Mouse (Mus musculus): ENCODE measurements at regions not wholly inside any gene's neighbourhood (a gene's known extent, or its start where the extent isn't known, plus 50 kb on each side); places are given as distances from the start of the nearest gene placed in this dataset.

DNA sequence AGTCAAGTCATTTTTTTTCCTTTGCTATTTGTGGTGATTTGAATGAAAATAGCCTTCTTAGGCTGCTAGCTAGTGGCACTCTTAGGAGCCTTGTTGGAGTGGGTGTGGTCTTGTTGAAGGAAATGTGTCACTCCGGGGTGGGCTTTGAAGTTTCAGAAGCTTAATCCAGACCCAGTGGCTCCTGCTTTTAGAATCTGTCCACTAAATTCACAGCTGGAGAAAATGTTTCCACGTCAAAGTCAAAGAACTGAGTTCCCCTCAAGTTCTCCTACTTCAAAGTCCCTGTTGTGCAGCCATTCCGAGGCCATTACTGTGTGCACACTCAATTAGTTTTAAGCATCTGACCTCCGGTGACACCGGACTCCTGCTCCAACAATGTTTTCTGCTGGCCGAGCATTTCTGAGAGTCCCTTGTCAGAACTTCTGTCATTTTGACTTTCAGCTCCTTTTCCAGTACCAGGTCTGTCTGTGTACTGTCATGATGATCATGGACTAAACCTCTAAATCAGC is 61.2 kb upstream of the Krtap11-1 start:
- peak; percentile 35; the same call in 1 of the 2 replicates for ATAC-seq (ENCODE audit: low FRiP score, low TSS enrichment)
- Histone ChIP-seq H3K4me3 (ENCODE audit: low read length) (no peak overlapping the region), H3K4me1 (ENCODE audit: insufficient read depth, low read length) (no peaks in the 10 kb centered on the region), H3K9ac (replicated peaks; ENCODE audit: low read length) (no peak overlapping the region), H3K4me2 (replicated peaks; ENCODE audit: low read depth, low read length) (no peak overlapping the region), H3K27ac (ENCODE audit: low read length) (no peak overlapping the region), H3K27me3 (ENCODE audit: insufficient read depth, low read length) (no peaks in the 10 kb centered on the region), H3K9me3 (ENCODE audit: low read length) (no peaks in the 10 kb centered on the region), H3K36me3 (ENCODE audit: insufficient read depth, low read length) (no peaks in the 10 kb centered on the region)
- 27% methylated on average over 6 of the region's 6 CpGs for WGBS

GRCm38 (mm10) chr16:89631396-89632113 is 60.6 kb upstream of the Krtap11-1 start:
- Histone ChIP-seq H3K4me1 (ENCODE audit: insufficient read depth, low read length) (no peaks in the 10 kb centered on the region), H3K4me3 (ENCODE audit: low read length) (no peak overlapping the region), H3K9me3 (ENCODE audit: low read length) (no peaks in the 10 kb centered on the region), H3K4me2 (replicated peaks; ENCODE audit: low read depth, low read length) (no peak overlapping the region), H3K27me3 (ENCODE audit: insufficient read depth, low read length) (no peaks in the 10 kb centered on the region), H3K36me3 (ENCODE audit: insufficient read depth, low read length) (no peaks in the 10 kb centered on the region), H3K9ac (replicated peaks; ENCODE audit: low read length) (no peak overlapping the region), H3K27ac (ENCODE audit: low read length) (no peak overlapping the region)
- WGBS = 93% methylated on average over 9 of the region's 9 CpGs
- no peak for ATAC-seq (ENCODE audit: low FRiP score, low TSS enrichment)

GRCm38 (mm10) chr16:89625710-89626109 is 54.7 kb upstream of the Krtap11-1 start:
- H3K9me3 ChIP-seq (ENCODE audit: low read length) = no peaks in the 10 kb centered on the region
- H3K4me3 ChIP-seq (ENCODE audit: low read length) = no peak overlapping the region
- H3K4me1 ChIP-seq (ENCODE audit: insufficient read depth, low read length) = no peaks in the 10 kb centered on the region
- H3K9ac ChIP-seq (replicated peaks; ENCODE audit: low read length) = no peak overlapping the region
- no peaks in the 10 kb centered on the region for H3K36me3 ChIP-seq (ENCODE audit: insufficient read depth, low read length)
- WGBS = 89% methylated on average over 12 of the region's 12 CpGs
- H3K27ac ChIP-seq (ENCODE audit: low read length) = no peak overlapping the region
- no peak for ATAC-seq (ENCODE audit: low FRiP score, low TSS enrichment)
- H3K4me2 ChIP-seq (replicated peaks; ENCODE audit: low read depth, low read length) = no peak overlapping the region
- no peaks in the 10 kb centered on the region for H3K27me3 ChIP-seq (ENCODE audit: insufficient read depth, low read length)

GRCm38 (mm10) chr16:89625253-89625652 is 54.3 kb upstream of the Krtap11-1 start:
- no peak overlapping the region for H3K9ac ChIP-seq (replicated peaks; ENCODE audit: low read length)
- 90% methylated on average over 12 of the region's 12 CpGs for WGBS
- H3K36me3 ChIP-seq (ENCODE audit: insufficient read depth, low read length) = no peaks in the 10 kb centered on the region
- ATAC-seq (ENCODE audit: low FRiP score, low TSS enrichment) = no peak
- no peak overlapping the region for H3K4me3 ChIP-seq (ENCODE audit: low read length)
- no peak overlapping the region for H3K4me2 ChIP-seq (replicated peaks; ENCODE audit: low read depth, low read length)
- H3K9me3 ChIP-seq (ENCODE audit: low read length) = no peaks in the 10 kb centered on the region
- H3K27ac ChIP-seq (ENCODE audit: low read length) = no peak overlapping the region
- H3K27me3 ChIP-seq (ENCODE audit: insufficient read depth, low read length) = no peaks in the 10 kb centered on the region
- H3K4me1 ChIP-seq (ENCODE audit: insufficient read depth, low read length) = no peaks in the 10 kb centered on the region

Data from kidney, embryonic 16.5 days (tissue).